Mouse (Mus musculus): ENCODE results near the gene Adssl1. TPM values are rescaled to one million over a fixed set of nuclear protein-coding genes. Genes with fewer than 3 reads are reported as not detected.

The Adssl1 gene
- polyA plus RNA-seq, 1 experiment from 2014 or later, result 81.7 TPM

DNA sequence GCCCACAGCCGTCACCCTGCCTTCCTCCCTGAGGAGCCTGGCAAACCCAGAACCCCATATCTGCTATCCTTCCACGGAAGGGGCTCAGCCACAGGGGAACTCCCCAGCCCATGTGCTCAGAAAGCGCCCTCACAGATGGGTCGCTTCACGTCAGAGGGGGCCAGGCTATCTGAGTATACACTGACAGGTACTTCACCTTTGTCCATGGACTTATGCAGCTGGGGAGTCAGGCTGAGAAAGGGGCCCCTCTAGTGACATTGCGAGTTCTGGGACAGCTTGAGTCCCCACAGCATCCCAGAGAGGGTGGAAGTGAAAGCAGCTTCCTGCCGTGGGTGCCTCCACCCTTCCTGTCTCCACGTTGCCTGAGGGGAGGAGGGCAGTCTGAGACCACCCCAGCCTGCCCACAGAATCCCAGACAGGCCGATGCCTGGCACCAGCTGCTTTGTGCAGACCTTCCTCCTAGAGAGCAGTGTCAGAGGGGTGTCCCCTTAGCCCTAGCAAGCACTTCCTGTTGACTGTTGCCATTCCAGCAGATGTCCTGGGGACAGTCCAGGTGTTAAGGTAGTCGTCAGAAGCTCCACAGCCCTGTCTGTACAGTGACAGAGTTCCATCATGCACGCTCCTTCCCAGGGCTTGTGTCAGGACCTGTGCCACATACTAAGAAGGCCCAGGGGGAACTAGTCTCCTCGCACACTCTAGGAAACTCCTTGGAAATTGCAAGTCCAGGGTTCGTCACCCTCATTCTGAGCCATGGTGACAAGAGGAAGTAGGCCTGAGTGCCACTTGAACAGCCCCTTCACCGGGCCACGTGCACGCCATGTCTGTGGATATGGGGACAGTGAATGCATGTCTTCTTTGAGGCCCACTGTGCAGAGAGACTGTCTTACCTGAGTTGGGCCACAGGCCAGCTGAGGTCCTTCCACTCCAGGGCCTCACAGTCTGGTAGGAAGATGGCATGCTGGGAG lies 25.6 kb upstream of the Adssl1 start:
- 56% methylated on average over 16 of the region's 16 CpGs for whole genome bisulfite sequencing
- Histone ChIP-seq H3K4me2 (peak overlapping the region; percentile 20), H3K4me1 (replicated peaks) (peaks cover 71% of the 10 kb centered on the region)

DNA sequence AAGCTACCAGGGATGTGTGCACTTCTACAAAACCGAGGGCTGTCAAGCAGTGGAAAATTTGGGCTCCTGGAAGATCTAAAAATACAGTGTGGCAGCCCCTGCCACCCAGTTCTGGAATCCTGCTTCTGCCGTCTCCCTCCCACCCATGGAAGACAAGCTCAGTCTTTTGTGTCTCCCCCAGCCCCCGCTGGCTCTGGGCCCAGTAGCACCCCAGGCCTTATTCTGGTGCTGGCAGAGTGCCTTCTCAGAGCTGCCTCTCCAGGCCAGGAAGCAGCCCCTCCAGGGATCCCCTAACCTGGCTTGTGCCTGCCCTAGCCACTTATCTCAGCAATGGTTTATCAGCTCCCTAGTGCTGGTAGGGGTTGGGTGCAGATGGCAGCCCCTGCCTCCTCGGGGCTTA lies 24.9 kb upstream of the Adssl1 start:
- no peak overlapping the region for H3K4me3 ChIP-seq
- H3K9ac ChIP-seq, result no peak overlapping the region
- peaks cover under 1% of the 10 kb centered on the region; the same call in 1 of the 2 replicates for H3K36me3 ChIP-seq
- 22% methylated on average over 4 of the region's 4 CpGs for WGBS
- peaks cover 72% of the 10 kb centered on the region for H3K4me1 ChIP-seq (replicated peaks)
- peaks cover 8% of the 10 kb centered on the region; the same call in 1 of the 2 replicates for H3K27me3 ChIP-seq (replicated peaks)
- no peaks in the 10 kb centered on the region for H3K9me3 ChIP-seq (replicated peaks)
- peak overlapping the region; percentile 20; the same call in 1 of the 2 replicates for H3K4me2 ChIP-seq
- H3K27ac ChIP-seq (ENCODE audit: poor library complexity, severe bottlenecking), result peak overlapping the region; percentile 72
- no peak for ATAC-seq (ENCODE audit: insufficient number of reproducible peaks, low FRiP score)

More for the DNA sequence above, 25.6 kb upstream of the Adssl1 start:
- Histone ChIP-seq H3K27ac (ENCODE audit: poor library complexity, severe bottlenecking) (peak overlapping the region; percentile 72), H3K9ac (no peak overlapping the region), H3K27me3 (replicated peaks) (peaks cover 8% of the 10 kb centered on the region; the same call in 1 of the 2 replicates), H3K4me3 (no peak overlapping the region), H3K36me3 (no peaks in the 10 kb centered on the region), H3K9me3 (replicated peaks) (no peaks in the 10 kb centered on the region)
- no peak for ATAC-seq (ENCODE audit: insufficient number of reproducible peaks, low FRiP score)

DNA sequence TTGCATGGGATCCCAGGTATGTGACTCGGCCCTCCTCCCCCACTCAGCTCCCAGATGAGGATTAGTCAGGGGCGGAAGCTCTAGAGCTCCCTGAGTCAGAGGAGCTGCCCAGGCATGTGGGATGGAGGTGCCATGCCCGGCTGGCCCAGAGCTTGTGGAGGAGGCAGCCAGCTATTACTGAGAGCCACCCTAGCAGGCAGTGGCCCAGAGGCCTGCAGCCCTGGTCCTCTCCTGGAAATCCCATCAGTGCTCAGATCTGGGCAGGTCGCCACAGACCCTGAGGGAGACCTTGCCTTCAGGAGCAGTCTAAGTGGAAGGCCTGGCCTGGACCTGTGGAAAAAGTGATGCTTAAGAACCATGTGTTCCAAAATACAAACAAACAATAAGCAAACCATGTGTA lies 24.2 kb upstream of the Adssl1 start:
- peak overlapping the region; percentile 72; the same call in 1 of the 2 replicates for H3K27ac ChIP-seq (ENCODE audit: poor library complexity, severe bottlenecking)

DNA sequence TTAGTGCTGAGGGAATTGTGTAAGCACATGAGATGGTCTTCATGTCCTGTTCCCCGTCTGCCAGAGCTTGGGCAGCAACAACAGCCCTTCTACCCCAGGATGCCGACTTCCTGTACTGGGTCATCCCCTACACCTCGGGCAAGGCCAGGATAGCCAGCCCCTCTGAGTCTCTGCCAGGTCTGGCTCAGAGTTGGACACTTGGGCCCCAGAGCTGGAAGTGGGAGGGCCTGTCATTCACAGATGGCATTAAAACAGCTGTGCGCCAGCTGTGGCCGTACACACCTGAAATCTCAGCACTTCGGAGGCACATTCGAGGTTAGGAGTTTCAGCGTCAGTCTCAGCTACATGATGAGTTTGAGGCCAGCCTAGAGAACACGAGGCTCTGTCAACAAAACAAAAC lies 23.4 kb upstream of the Adssl1 start:
- Histone ChIP-seq H3K36me3 (peaks cover 11% of the 10 kb centered on the region), H3K27ac (ENCODE audit: poor library complexity, severe bottlenecking) (no peak overlapping the region), H3K9ac (no peak overlapping the region), H3K4me1 (replicated peaks) (peaks cover 65% of the 10 kb centered on the region), H3K27me3 (replicated peaks) (peaks cover 8% of the 10 kb centered on the region; the same call in 1 of the 2 replicates), H3K4me3 (no peak overlapping the region), H3K9me3 (replicated peaks) (no peaks in the 10 kb centered on the region), H3K4me2 (no peak overlapping the region)
- 68% methylated on average over 9 of the region's 9 CpGs for WGBS
- no peak for ATAC-seq (ENCODE audit: insufficient number of reproducible peaks, low FRiP score)

More for the DNA sequence above, 24.2 kb upstream of the Adssl1 start:
- H3K4me1 ChIP-seq (replicated peaks), result peaks cover 71% of the 10 kb centered on the region
- H3K4me2 ChIP-seq, result no peak overlapping the region
- 60% methylated on average over 4 of the region's 4 CpGs for WGBS
- H3K4me3 ChIP-seq, result no peak overlapping the region
- H3K27me3 ChIP-seq (replicated peaks), result peaks cover 8% of the 10 kb centered on the region; the same call in 1 of the 2 replicates
- H3K36me3 ChIP-seq, result peaks cover 7% of the 10 kb centered on the region; the same call in 1 of the 2 replicates
- no peaks in the 10 kb centered on the region for H3K9me3 ChIP-seq (replicated peaks)
- no peak for ATAC-seq (ENCODE audit: insufficient number of reproducible peaks, low FRiP score)
- peak overlapping the region; percentile 8; the same call in 1 of the 2 replicates for H3K9ac ChIP-seq

DNA sequence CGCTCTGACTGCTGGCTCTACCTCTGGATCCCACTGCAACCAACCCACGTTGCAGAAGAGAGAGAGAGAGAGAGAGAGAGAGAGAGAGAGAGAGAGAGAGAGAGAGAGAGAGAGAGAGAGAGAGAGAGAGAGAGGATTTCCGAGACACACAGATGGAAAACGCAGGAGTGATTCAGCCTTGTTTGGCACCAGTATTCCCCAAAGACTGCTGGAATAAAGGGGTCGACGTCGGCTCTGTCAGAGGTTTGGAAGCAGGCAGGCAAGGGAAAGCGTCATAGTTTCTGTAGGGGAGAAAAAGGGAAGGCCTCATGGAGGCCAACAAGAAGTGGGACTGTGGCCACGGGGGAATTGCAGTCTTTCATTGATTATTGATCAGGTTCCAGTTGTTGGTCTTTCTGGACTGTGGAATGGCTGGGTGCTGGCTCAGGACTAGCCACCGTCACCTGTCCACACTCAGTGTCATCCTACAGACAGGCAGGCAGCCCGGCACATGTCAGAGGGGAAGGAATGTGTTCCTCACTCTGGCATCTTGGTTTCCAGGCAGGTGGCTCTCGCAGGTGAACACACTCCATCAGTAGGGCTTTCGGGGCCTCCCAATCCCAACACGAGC lies 22.8 kb upstream of the Adssl1 start:
- H3K4me3 ChIP-seq, result no peak overlapping the region
- no peak overlapping the region for H3K4me2 ChIP-seq
- ATAC-seq (ENCODE audit: insufficient number of reproducible peaks, low FRiP score), result no peak
- H3K27me3 ChIP-seq (replicated peaks), result peaks cover 8% of the 10 kb centered on the region; the same call in 1 of the 2 replicates
- H3K36me3 ChIP-seq, result peaks cover 14% of the 10 kb centered on the region
- H3K9ac ChIP-seq, result no peak overlapping the region
- no peak overlapping the region for H3K27ac ChIP-seq (ENCODE audit: poor library complexity, severe bottlenecking)
- peaks cover 65% of the 10 kb centered on the region for H3K4me1 ChIP-seq (replicated peaks)
- no peaks in the 10 kb centered on the region for H3K9me3 ChIP-seq (replicated peaks)
- WGBS, result 68% methylated on average over 14 of the region's 14 CpGs

DNA sequence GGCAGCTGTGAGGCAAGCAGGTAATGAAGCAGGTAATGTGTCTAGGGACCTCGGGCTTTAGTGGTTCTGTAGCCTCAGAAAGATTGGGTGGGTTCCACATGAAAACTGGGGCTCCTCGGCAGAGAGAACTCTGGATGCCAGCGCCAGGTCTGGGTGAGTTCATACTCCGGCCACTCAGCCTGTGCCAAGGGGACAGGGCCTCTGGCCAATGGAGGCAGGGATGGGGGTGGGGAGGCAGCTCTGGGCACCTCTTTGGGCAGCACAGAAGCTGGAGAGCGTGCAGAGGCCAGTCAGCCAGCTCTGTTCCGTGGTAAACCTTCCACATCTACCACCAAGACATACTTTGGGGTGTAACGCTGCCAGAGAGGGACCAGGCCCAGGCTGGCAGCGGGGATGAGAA lies 22.2 kb upstream of the Adssl1 start:
- Histone ChIP-seq H3K4me1 (replicated peaks) (peaks cover 63% of the 10 kb centered on the region), H3K27ac (ENCODE audit: poor library complexity, severe bottlenecking) (no peak overlapping the region), H3K9me3 (replicated peaks) (no peaks in the 10 kb centered on the region), H3K27me3 (replicated peaks) (peaks cover 8% of the 10 kb centered on the region; the same call in 1 of the 2 replicates), H3K36me3 (peaks cover 14% of the 10 kb centered on the region), H3K4me3 (no peak overlapping the region), H3K4me2 (no peak overlapping the region), H3K9ac (no peak overlapping the region)
- no peak for ATAC-seq (ENCODE audit: insufficient number of reproducible peaks, low FRiP score)
- WGBS, result 88% methylated on average over 8 of the region's 8 CpGs

DNA sequence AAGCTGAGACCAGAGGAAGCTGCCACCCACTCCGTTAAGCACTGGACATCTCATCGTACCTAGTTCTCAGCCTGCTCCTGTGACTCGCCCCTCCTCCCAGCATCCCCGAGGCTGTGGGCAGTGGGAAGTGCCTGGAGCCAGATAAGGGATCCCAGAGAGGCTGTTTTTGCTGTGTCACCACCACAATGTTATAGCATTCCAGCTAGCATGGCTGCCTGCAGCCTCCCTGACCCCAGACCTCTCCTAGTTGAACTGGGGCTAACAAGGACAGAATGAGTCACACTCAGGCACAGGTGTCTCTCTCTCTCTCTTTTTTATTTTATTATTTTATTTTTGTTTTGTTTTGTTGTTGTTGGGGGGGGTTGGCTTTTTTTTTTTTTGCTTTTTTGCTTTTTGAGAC lies 20.6 kb upstream of the Adssl1 start:
- Histone ChIP-seq H3K4me3 (no peak overlapping the region), H3K9me3 (replicated peaks) (no peaks in the 10 kb centered on the region), H3K4me2 (0 out of 2 replicates have a peak overlapping the region, but pooled peaks have one; percentile 28), H3K36me3 (peaks cover 25% of the 10 kb centered on the region), H3K27me3 (replicated peaks) (peaks cover 8% of the 10 kb centered on the region; the same call in 1 of the 2 replicates), H3K27ac (ENCODE audit: poor library complexity, severe bottlenecking) (no peak overlapping the region), H3K4me1 (replicated peaks) (peaks cover 47% of the 10 kb centered on the region), H3K9ac (no peak overlapping the region)
- 4% methylated on average over 4 of the region's 4 CpGs for WGBS
- ATAC-seq (ENCODE audit: insufficient number of reproducible peaks, low FRiP score), result peak; percentile 53; the same call in 1 of the 2 replicates

DNA sequence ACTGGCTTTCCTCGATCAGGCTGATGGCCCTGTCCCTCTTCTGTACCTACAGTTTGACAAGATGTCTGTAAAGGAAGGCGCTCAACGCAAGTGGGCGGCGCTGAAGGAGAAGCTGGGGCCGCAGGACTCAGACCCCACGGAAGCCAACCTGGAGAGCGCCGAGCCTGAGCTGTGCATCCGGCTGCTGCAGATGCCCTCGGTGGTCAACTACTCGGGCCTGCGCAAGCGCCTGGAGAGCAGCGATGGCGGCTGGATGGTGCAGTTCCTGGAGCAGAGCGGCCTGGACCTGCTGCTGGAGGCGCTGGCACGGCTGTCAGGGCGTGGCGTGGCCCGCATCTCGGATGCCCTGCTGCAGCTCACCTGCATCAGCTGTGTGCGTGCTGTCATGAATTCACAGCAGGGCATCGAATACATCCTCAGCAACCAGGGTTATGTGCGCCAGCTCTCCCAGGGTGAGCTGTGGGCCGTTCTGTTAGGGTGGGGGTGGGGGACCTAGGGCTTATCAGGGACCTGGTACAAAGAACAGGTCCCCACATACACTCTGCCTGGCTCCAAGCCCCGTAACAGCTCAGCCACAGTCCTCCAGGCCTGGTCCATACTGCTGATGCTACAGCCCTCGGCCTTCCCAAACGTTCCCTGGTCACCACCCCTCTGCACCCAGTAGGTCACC lies 19.8 kb upstream of the Adssl1 start:
- 75% methylated on average over 30 of the region's 30 CpGs for WGBS
- no peak overlapping the region for H3K4me3 ChIP-seq
- no peaks in the 10 kb centered on the region for H3K9me3 ChIP-seq (replicated peaks)
- H3K27me3 ChIP-seq (replicated peaks), result peaks cover 8% of the 10 kb centered on the region; the same call in 1 of the 2 replicates
- H3K36me3 ChIP-seq, result peaks cover 25% of the 10 kb centered on the region
- no peak overlapping the region for H3K27ac ChIP-seq (ENCODE audit: poor library complexity, severe bottlenecking)
- peaks cover 41% of the 10 kb centered on the region for H3K4me1 ChIP-seq (replicated peaks)
- no peak overlapping the region for H3K9ac ChIP-seq
- ATAC-seq (ENCODE audit: insufficient number of reproducible peaks, low FRiP score), result no peak
- no peak overlapping the region for H3K4me2 ChIP-seq

DNA sequence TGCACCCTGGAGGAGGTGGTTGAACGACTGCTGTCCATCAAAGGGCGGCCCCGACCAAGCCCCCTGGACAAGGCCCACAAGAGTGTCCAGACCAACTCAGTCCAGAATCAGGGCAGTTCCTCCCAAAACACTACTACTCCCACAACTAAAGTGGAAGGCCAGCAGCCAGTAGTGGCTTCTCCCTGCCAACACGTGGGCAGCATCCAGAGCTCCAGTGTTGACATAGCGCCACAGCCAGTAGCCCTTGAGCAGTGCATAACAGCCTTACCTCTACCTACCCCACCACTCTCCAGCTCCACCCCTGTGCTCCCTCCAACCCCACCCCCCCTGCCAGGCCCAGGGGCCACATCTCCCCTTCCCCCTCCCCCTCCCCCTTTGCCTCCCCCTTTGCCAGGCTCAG lies 15.8 kb upstream of the Adssl1 start:
- H3K4me3 ChIP-seq, result no peak overlapping the region
- no peak overlapping the region for H3K4me2 ChIP-seq
- 79% methylated on average over 5 of the region's 5 CpGs for WGBS
- ATAC-seq (ENCODE audit: insufficient number of reproducible peaks, low FRiP score), result no peak
- no peak overlapping the region for H3K27ac ChIP-seq (ENCODE audit: poor library complexity, severe bottlenecking)
- no peak overlapping the region for H3K9ac ChIP-seq
- peaks cover 35% of the 10 kb centered on the region for H3K4me1 ChIP-seq (replicated peaks)
- H3K9me3 ChIP-seq (replicated peaks), result no peaks in the 10 kb centered on the region
- H3K36me3 ChIP-seq, result peaks cover 33% of the 10 kb centered on the region
- no peaks in the 10 kb centered on the region for H3K27me3 ChIP-seq (replicated peaks)

DNA sequence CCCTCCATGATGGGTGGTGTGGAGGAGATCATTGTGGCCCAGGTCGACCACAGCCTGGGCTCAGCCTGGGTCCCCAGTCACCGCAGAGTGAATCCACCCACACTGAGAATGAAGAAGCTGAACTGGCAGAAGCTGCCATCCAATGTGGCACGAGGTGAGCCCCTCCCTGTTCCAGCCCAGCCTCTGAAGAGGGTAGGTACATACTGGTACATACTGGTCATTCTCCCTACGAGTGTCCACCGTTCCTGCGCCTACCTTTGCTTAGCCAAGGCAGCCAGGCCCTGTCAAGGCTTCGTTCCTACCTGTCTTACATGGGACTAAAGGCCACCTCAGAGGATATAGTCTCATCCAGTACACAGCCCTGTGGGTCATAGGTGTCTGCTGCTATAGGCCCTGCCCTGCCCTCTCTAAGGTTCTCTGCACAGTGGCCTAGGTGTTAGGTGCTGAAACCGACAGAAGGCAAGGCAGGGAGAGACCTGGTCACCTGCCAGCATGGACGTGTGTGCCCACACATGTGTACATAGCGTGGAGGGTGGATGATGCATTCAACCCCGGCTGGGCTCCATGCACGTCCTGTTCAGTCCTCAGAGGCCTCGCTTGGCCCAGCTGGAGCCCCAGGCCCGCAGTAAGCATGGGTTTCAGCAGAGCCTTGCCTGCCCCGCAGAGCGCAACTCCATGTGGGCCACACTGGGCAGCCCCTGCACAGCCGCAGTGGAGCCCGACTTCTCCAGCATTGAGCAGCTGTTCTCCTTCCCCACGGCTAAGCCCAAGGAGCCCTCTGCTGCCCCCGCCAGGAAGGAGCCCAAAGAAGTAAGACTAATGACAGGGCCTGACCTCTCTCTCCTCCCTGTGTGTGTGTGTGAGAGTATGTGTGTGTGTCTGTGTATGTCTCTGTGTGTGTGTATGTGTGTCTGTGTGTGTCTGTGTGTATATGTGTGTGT lies 14.9 kb upstream of the Adssl1 start:
- peak; percentile 38; the same call in 1 of the 2 replicates for ATAC-seq (ENCODE audit: insufficient number of reproducible peaks, low FRiP score)
- Histone ChIP-seq H3K4me1 (replicated peaks) (peaks cover 30% of the 10 kb centered on the region), H3K27ac (ENCODE audit: poor library complexity, severe bottlenecking) (no peak overlapping the region), H3K9ac (no peak overlapping the region), H3K27me3 (replicated peaks) (no peaks in the 10 kb centered on the region), H3K9me3 (replicated peaks) (no peaks in the 10 kb centered on the region), H3K4me2 (no peak overlapping the region), H3K4me3 (no peak overlapping the region), H3K36me3 (peaks cover 41% of the 10 kb centered on the region)
- 70% methylated on average over 20 of the region's 20 CpGs for WGBS

Measured in heart, embryonic 12.5 days (tissue).